In genomic region chr15:97262251-97262650, GRCm38 (mm10) we compare ENCODE assay signal across 17 mouse cellular contexts.
"Had no signal": no experiment of that assay in that cellular context is flagged by ENCODE, and none has a peak within 500 bp of the region (broad histone marks: within the 10 kb centered on the region; RNA-seq: fewer than 3 reads in every experiment).

No protein-coding gene starts in this region.

- DNase-seq: retina, postnatal 1 day; right cerebral cortex, adult 18-20 months; right cerebral cortex, postnatal 14 days; right cerebral cortex, postnatal 25 days; right cerebral cortex, postnatal 4 days; spleen, adult 18-20 months; thymus, adult 18-20 months; thymus, adult 2 months; thymus, postnatal 14 days; thymus, postnatal 25 days; thymus, postnatal 36 days; thymus, postnatal 4 days had no signal

- H3K4me1 ChIP-seq: neural tube, embryonic 12.5 days; neural tube, embryonic 13.5 days; neural tube, embryonic 15.5 days; stomach, embryonic 15.5 days had no signal

- H3K27ac ChIP-seq: neural tube, embryonic 12.5 days; neural tube, embryonic 13.5 days; neural tube, embryonic 15.5 days; stomach, embryonic 15.5 days; stomach, postnatal 0 days had no signal

- H3K36me3 ChIP-seq: neural tube, embryonic 12.5 days; neural tube, embryonic 13.5 days; neural tube, embryonic 15.5 days; stomach, embryonic 15.5 days had no signal

- H3K4me3 ChIP-seq: neural tube, embryonic 12.5 days; neural tube, embryonic 13.5 days; neural tube, embryonic 15.5 days; stomach, embryonic 15.5 days had no signal

- H3K9me3 ChIP-seq: neural tube, embryonic 12.5 days; neural tube, embryonic 13.5 days; neural tube, embryonic 15.5 days; stomach, embryonic 15.5 days had no signal

- H3K27me3 ChIP-seq: neural tube, embryonic 12.5 days; neural tube, embryonic 13.5 days; neural tube, embryonic 15.5 days; stomach, embryonic 15.5 days had no signal

- H3K4me2 ChIP-seq: neural tube, embryonic 12.5 days; neural tube, embryonic 13.5 days; neural tube, embryonic 15.5 days; stomach, embryonic 15.5 days had no signal

- H3K9ac ChIP-seq: neural tube, embryonic 12.5 days; neural tube, embryonic 13.5 days; neural tube, embryonic 15.5 days; stomach, embryonic 15.5 days had no signal
